Mouse (Mus musculus): ENCODE data around the gene Tubg2. TPM values are rescaled to one million over a fixed set of nuclear protein-coding genes. Genes with fewer than 3 reads are reported as not detected.

The Tubg2 gene
- polyA plus RNA-seq, 1 experiment = 2.2 TPM

- H3K27ac ChIP-seq (ENCODE audit: insufficient read depth, low read depth, low read length) = no peak overlapping the region
Observed at GRCm38 (mm10) chr11:101140164-101140819, 15.4 kb upstream of the Tubg2 start.

GRCm38 (mm10) chr11:101141088-101141487 is 14.6 kb upstream of the Tubg2 start:
- Histone ChIP-seq H3K4me1 (ENCODE audit: control insufficient read depth, insufficient read depth, insufficient read length, low read length) (peaks cover 2% of the 10 kb centered on the region; the same call in 1 of the 2 replicates), H3K27ac (ENCODE audit: insufficient read depth, low read depth, low read length) (no peak overlapping the region), H3K4me3 (ENCODE audit: low read depth, low read length) (no peak overlapping the region), H3K36me3 (ENCODE audit: control insufficient read depth, insufficient read depth, low read length) (no peaks in the 10 kb centered on the region), H3K27me3 (ENCODE audit: control insufficient read depth, insufficient read depth, low read length) (peaks cover 9% of the 10 kb centered on the region; the same call in 1 of the 2 replicates)
- WGBS = 83% methylated on average over 8 of the region's 8 CpGs
- TF ChIP-seq CTCF (IDR thresholded peaks at IDR 0.05; ENCODE audit: extremely low read depth, insufficient read length, insufficient replicate concordance, low read depth, low read length) (no peak), POLR2A (IDR thresholded peaks at IDR 0.05; ENCODE audit: low read depth, low read length) (no peak)

More at GRCm38 (mm10) chr11:101140164-101140819, 15.4 kb upstream of the Tubg2 start:
- TF ChIP-seq CTCF (IDR thresholded peaks at IDR 0.05; ENCODE audit: extremely low read depth, insufficient read length, insufficient replicate concordance, low read depth, low read length) = no peak
- TF ChIP-seq POLR2A (IDR thresholded peaks at IDR 0.05; ENCODE audit: low read depth, low read length) = no peak
- H3K4me1 ChIP-seq (ENCODE audit: control insufficient read depth, insufficient read depth, insufficient read length, low read length) = peaks cover 2% of the 10 kb centered on the region; the same call in 1 of the 2 replicates
- H3K36me3 ChIP-seq (ENCODE audit: control insufficient read depth, insufficient read depth, low read length) = no peaks in the 10 kb centered on the region
- 27% methylated on average over 27 of the region's 27 CpGs for WGBS
- H3K27me3 ChIP-seq (ENCODE audit: control insufficient read depth, insufficient read depth, low read length) = peaks cover 9% of the 10 kb centered on the region; the same call in 1 of the 2 replicates
- peak overlapping the region; percentile 48 for H3K4me3 ChIP-seq (ENCODE audit: low read depth, low read length)

- WGBS = 89% methylated on average over 10 of the region's 10 CpGs
- TF ChIP-seq CTCF (IDR thresholded peaks at IDR 0.05; ENCODE audit: extremely low read depth, insufficient read length, insufficient replicate concordance, low read depth, low read length) = no peak
- Histone ChIP-seq H3K27me3 (ENCODE audit: control insufficient read depth, insufficient read depth, low read length) (peaks cover 9% of the 10 kb centered on the region; the same call in 1 of the 2 replicates), H3K27ac (ENCODE audit: insufficient read depth, low read depth, low read length) (no peak overlapping the region), H3K4me1 (ENCODE audit: control insufficient read depth, insufficient read depth, insufficient read length, low read length) (peaks cover 2% of the 10 kb centered on the region; the same call in 1 of the 2 replicates), H3K36me3 (ENCODE audit: control insufficient read depth, insufficient read depth, low read length) (no peaks in the 10 kb centered on the region), H3K4me3 (ENCODE audit: low read depth, low read length) (no peak overlapping the region)
Observed at GRCm38 (mm10) chr11:101142215-101142967, 13.3 kb upstream of the Tubg2 start.

- peak overlapping the region; percentile 50 for H3K27ac ChIP-seq (ENCODE audit: insufficient read depth, low read depth, low read length)
- peak overlapping the region; percentile 51 for H3K4me3 ChIP-seq (ENCODE audit: low read depth, low read length)
- WGBS = 31% methylated on average over 18 of the region's 19 CpGs
- TF ChIP-seq POLR2A (IDR thresholded peaks at IDR 0.05; ENCODE audit: low read depth, low read length) = no peak
- no peak for TF ChIP-seq CTCF (IDR thresholded peaks at IDR 0.05; ENCODE audit: extremely low read depth, insufficient read length, insufficient replicate concordance, low read depth, low read length)
- H3K4me1 ChIP-seq (ENCODE audit: control insufficient read depth, insufficient read depth, insufficient read length, low read length) = peaks cover 2% of the 10 kb centered on the region; the same call in 1 of the 2 replicates
- H3K36me3 ChIP-seq (ENCODE audit: control insufficient read depth, insufficient read depth, low read length) = no peaks in the 10 kb centered on the region
- peaks cover 9% of the 10 kb centered on the region; the same call in 1 of the 2 replicates for H3K27me3 ChIP-seq (ENCODE audit: control insufficient read depth, insufficient read depth, low read length)
Observed at GRCm38 (mm10) chr11:101143338-101144225, 12.1 kb upstream of the Tubg2 start.

- 47% methylated on average over 10 of the region's 10 CpGs for WGBS
- Histone ChIP-seq H3K27me3 (ENCODE audit: control insufficient read depth, insufficient read depth, low read length) (no peaks in the 10 kb centered on the region), H3K36me3 (ENCODE audit: control insufficient read depth, insufficient read depth, low read length) (no peaks in the 10 kb centered on the region), H3K4me1 (ENCODE audit: control insufficient read depth, insufficient read depth, insufficient read length, low read length) (no peaks in the 10 kb centered on the region), H3K4me3 (ENCODE audit: low read depth, low read length) (no peak overlapping the region), H3K27ac (ENCODE audit: insufficient read depth, low read depth, low read length) (no peak overlapping the region)
- no peak for TF ChIP-seq CTCF (IDR thresholded peaks at IDR 0.05; ENCODE audit: extremely low read depth, insufficient read length, insufficient replicate concordance, low read depth, low read length)
Observed at GRCm38 (mm10) chr11:101146377-101146776, 9.3 kb upstream of the Tubg2 start.

- H3K36me3 ChIP-seq (ENCODE audit: control insufficient read depth, insufficient read depth, low read length) = no peaks in the 10 kb centered on the region
- H3K27ac ChIP-seq (ENCODE audit: insufficient read depth, low read depth, low read length) = no peak overlapping the region
- peaks cover 2% of the 10 kb centered on the region; the same call in 1 of the 2 replicates for H3K4me1 ChIP-seq (ENCODE audit: control insufficient read depth, insufficient read depth, insufficient read length, low read length)
- H3K4me3 ChIP-seq (ENCODE audit: low read depth, low read length) = no peak overlapping the region
- no peaks in the 10 kb centered on the region for H3K27me3 ChIP-seq (ENCODE audit: control insufficient read depth, insufficient read depth, low read length)
- TF ChIP-seq POLR2A (IDR thresholded peaks at IDR 0.05; ENCODE audit: low read depth, low read length) = no peak
- TF ChIP-seq CTCF (IDR thresholded peaks at IDR 0.05; ENCODE audit: extremely low read depth, insufficient read length, insufficient replicate concordance, low read depth, low read length) = no peak
- WGBS = 80% methylated on average over 10 of the region's 10 CpGs
Observed at GRCm38 (mm10) chr11:101148751-101149150, 7.0 kb upstream of the Tubg2 start.
